Mouse (Mus musculus) spleen, adult 2 months (tissue): ENCODE measurements around the gene Cdkl1. TPM values are rescaled to one million over a fixed set of nuclear protein-coding genes. Genes with fewer than 3 reads are reported as not detected.

ENCODE experiments used
- DNase-seq, 2 experiments: peaks; one replicate each; pipeline versions ENCODE4 v3.0.0 to v3.0.0-alpha.2; 2012 to 2021; ENCODE audit warnings: low spot score in 2 of 2, low read depth in 1 of 2
- H3K27ac ChIP-seq: fragments of 200-500 bp; 2 replicates; pipeline ENCODE4 v1.5.1; 2012; ENCODE audit warnings: low read length, inconsistent platforms; ENCODE audit not compliant: insufficient read depth
- H3K27me3 ChIP-seq: fragments of 200-500 bp; 2 replicates; pipeline ENCODE4 v1.6.1; 2012; ENCODE audit warnings: mild to moderate bottlenecking, moderate library complexity, low read length, inconsistent platforms; ENCODE audit not compliant: control insufficient read depth, insufficient read depth
- H3K36me3 ChIP-seq: fragments of 200-500 bp; 2 replicates; pipeline ENCODE4 v1.6.1; 2012; ENCODE audit warnings: mild to moderate bottlenecking, low read length, inconsistent platforms; ENCODE audit not compliant: control insufficient read depth, insufficient read depth
- H3K4me1 ChIP-seq: fragments of 200-500 bp; 2 replicates; pipeline ENCODE4 v1.6.1; 2011; ENCODE audit warnings: inconsistent platforms; ENCODE audit not compliant: control insufficient read depth, insufficient read depth, insufficient read length
- H3K4me3 ChIP-seq: fragments of 200-500 bp; 2 replicates; pipeline ENCODE4 v1.5.1; 2011; ENCODE audit warnings: mild to moderate bottlenecking, inconsistent platforms; ENCODE audit not compliant: insufficient read depth, insufficient read length; ENCODE audit errors: extremely low read depth
- CTCF ChIP-seq: fragments of 200-500 bp; IDR thresholded peaks from 2 replicates; pipeline ENCODE4 v1.5.1; 2011; ENCODE audit warnings: mild to moderate bottlenecking, inconsistent platforms; ENCODE audit not compliant: insufficient read depth, insufficient read length, insufficient replicate concordance; ENCODE audit errors: extremely low read depth
- POLR2A ChIP-seq: fragments of 200-500 bp; IDR thresholded peaks from 2 replicates; pipeline ENCODE4 v1.6.1; 2011; ENCODE audit warnings: low read depth, low read length, inconsistent platforms
- whole genome bisulfite sequencing: fragments of 180-500 bp; shearing (Covaris S2); methylation state at CpG from one replicate; pipeline ENCODE4 v1.1.7; 2018; 5-methylcytosine and 5-hydroxymethylcytosine counted together
- polyA plus RNA-seq: library from polyadenylated mRNA; depleted of rRNA; stranded (reverse); fragments of >200 nt; gene quantifications from 2 replicates; pipeline ENCODE4 v1.2.3, GENCODE M21; 2012

The Cdkl1 gene
- polyA plus RNA-seq, 1 experiment = 2.7 TPM

- no peaks in the 10 kb centered on the region for H3K36me3 ChIP-seq
- no peaks in the 10 kb centered on the region for H3K27me3 ChIP-seq
- no peaks in the 10 kb centered on the region for H3K4me1 ChIP-seq
- no peak overlapping the region for H3K27ac ChIP-seq
- TF ChIP-seq CTCF (no peak), POLR2A (no peak)
- WGBS = 96% methylated on average over 5 of the region's 5 CpGs
- no peak for DNase-seq
- no peak overlapping the region for H3K4me3 ChIP-seq
These were observed 46.9 kb downstream of the Cdkl1 start for GRCm38 (mm10) chr12:69744138-69744537.

GRCm38 (mm10) chr12:69741965-69742364 lies 49.1 kb downstream of the Cdkl1 start:
- H3K27ac ChIP-seq = no peak overlapping the region
- 94% methylated on average over 5 of the region's 5 CpGs for WGBS
- no peak for TF ChIP-seq CTCF
- H3K4me3 ChIP-seq = no peak overlapping the region
- no peaks in the 10 kb centered on the region for H3K4me1 ChIP-seq
- DNase-seq = no peak
- no peaks in the 10 kb centered on the region for H3K27me3 ChIP-seq
- H3K36me3 ChIP-seq = no peaks in the 10 kb centered on the region

- H3K27ac ChIP-seq = no peak overlapping the region
- WGBS = 44% methylated on average over 3 of the region's 3 CpGs
- no peak for TF ChIP-seq CTCF
- TF ChIP-seq POLR2A = no peak
These were observed 57.1 kb downstream of the Cdkl1 start for GRCm38 (mm10) chr12:69733923-69734322.

GRCm38 (mm10) chr12:69733518-69733917 lies 57.5 kb downstream of the Cdkl1 start:
- Histone ChIP-seq H3K27ac (no peak overlapping the region), H3K36me3 (no peaks in the 10 kb centered on the region), H3K4me3 (no peak overlapping the region), H3K4me1 (no peaks in the 10 kb centered on the region), H3K27me3 (no peaks in the 10 kb centered on the region)
- peak in 1 of 2 experiments; percentile 38 for DNase-seq
- WGBS = 2% methylated on average over 2 of the region's 2 CpGs
- TF ChIP-seq POLR2A (no peak), CTCF (no peak)

More at GRCm38 (mm10) chr12:69733923-69734322, 57.1 kb downstream of the Cdkl1 start:
- no peak overlapping the region for H3K4me3 ChIP-seq
- no peaks in the 10 kb centered on the region for H3K27me3 ChIP-seq
- DNase-seq = no peak
- H3K4me1 ChIP-seq = no peaks in the 10 kb centered on the region
- no peaks in the 10 kb centered on the region for H3K36me3 ChIP-seq

GRCm38 (mm10) chr12:69732221-69732620 lies 58.8 kb downstream of the Cdkl1 start:
- Histone ChIP-seq H3K4me1 (no peaks in the 10 kb centered on the region), H3K36me3 (no peaks in the 10 kb centered on the region), H3K27ac (no peak overlapping the region), H3K4me3 (no peak overlapping the region), H3K27me3 (no peaks in the 10 kb centered on the region)
- no peak for DNase-seq
- WGBS = 77% methylated on average over 5 of the region's 5 CpGs
- TF ChIP-seq CTCF = no peak
- no peak for TF ChIP-seq POLR2A

GRCm38 (mm10) chr12:69730306-69730705 lies 60.8 kb downstream of the Cdkl1 start:
- TF ChIP-seq POLR2A = no peak
- no peak for TF ChIP-seq CTCF
- Histone ChIP-seq H3K27ac (no peak overlapping the region), H3K4me3 (no peak overlapping the region), H3K36me3 (no peaks in the 10 kb centered on the region), H3K27me3 (no peaks in the 10 kb centered on the region), H3K4me1 (no peaks in the 10 kb centered on the region; the same call in 1 of the 2 replicates)
- 87% methylated on average over 1 of the region's 1 CpGs for WGBS
- DNase-seq = no peak

- WGBS = 91% methylated on average over 1 of the region's 1 CpGs
- no peak overlapping the region for H3K4me3 ChIP-seq
- no peak overlapping the region for H3K27ac ChIP-seq
- DNase-seq = no peak
- H3K4me1 ChIP-seq = no peaks in the 10 kb centered on the region; the same call in 1 of the 2 replicates
- no peaks in the 10 kb centered on the region for H3K36me3 ChIP-seq
- no peaks in the 10 kb centered on the region for H3K27me3 ChIP-seq
- TF ChIP-seq POLR2A = no peak
- no peak for TF ChIP-seq CTCF
These were observed 61.8 kb downstream of the Cdkl1 start for GRCm38 (mm10) chr12:69729246-69729645.
